Mouse (Mus musculus) testis, adult 2 months (tissue): ENCODE data around the gene Ifitm5. TPM values are rescaled to one million over a fixed set of nuclear protein-coding genes. Genes with fewer than 3 reads are reported as not detected.

Experiments used
- H3K27ac ChIP-seq: fragments of 200-500 bp; 2 replicates; pipeline ENCODE4 v1.5.1; 2012; ENCODE audit warnings: low read depth, low read length; ENCODE audit not compliant: control insufficient read depth, insufficient read depth
- H3K27me3 ChIP-seq: fragments of 200-500 bp; 2 replicates; pipeline ENCODE4 v1.6.1; 2012; ENCODE audit warnings: mild to moderate bottlenecking, low read length, moderate library complexity; ENCODE audit not compliant: control insufficient read depth, insufficient read depth
- H3K36me3 ChIP-seq: fragments of 200-500 bp; 2 replicates; pipeline ENCODE4 v1.6.1; 2012; ENCODE audit warnings: mild to moderate bottlenecking, low read length; ENCODE audit not compliant: control insufficient read depth, insufficient read depth
- H3K4me1 ChIP-seq: fragments of 200-500 bp; 2 replicates; pipeline ENCODE4 v1.6.1; 2012; ENCODE audit warnings: low read length; ENCODE audit not compliant: control insufficient read depth, insufficient read depth
- H3K4me3 ChIP-seq: fragments of 200-500 bp; 2 replicates; pipeline ENCODE4 v1.5.1; 2012; ENCODE audit warnings: low read depth, mild to moderate bottlenecking, low read length, moderate library complexity, mixed read lengths; ENCODE audit not compliant: control insufficient read depth
- CTCF ChIP-seq: fragments of 200-500 bp; IDR thresholded peaks from 2 replicates; pipeline ENCODE4 v1.5.1; 2012; ENCODE audit warnings: low read depth, mild to moderate bottlenecking, inconsistent platforms, low read length, moderate library complexity; ENCODE audit not compliant: control insufficient read depth, insufficient read depth, insufficient replicate concordance
- POLR2A ChIP-seq: fragments of 200-500 bp; IDR thresholded peaks from 2 replicates; pipeline ENCODE4 v1.6.1; 2012; ENCODE audit warnings: low read depth, mild to moderate bottlenecking, inconsistent platforms, low read length, moderate library complexity; ENCODE audit not compliant: control insufficient read depth
- polyA plus RNA-seq: library from polyadenylated mRNA; depleted of rRNA; stranded (reverse); fragments of >200 nt; gene quantifications from 2 replicates; pipeline ENCODE4 v1.2.3, GENCODE M21; 2012

Gene Ifitm5
- polyA plus RNA-seq, 1 experiment: 0.15 TPM

GRCm38 (mm10) chr7:140919911-140920310 lies 30.2 kb downstream of the Ifitm5 start:
- H3K36me3 ChIP-seq: no peaks in the 10 kb centered on the region
- no peak overlapping the region for H3K4me3 ChIP-seq
- no peak for TF ChIP-seq POLR2A
- no peak for TF ChIP-seq CTCF
- no peak overlapping the region for H3K27ac ChIP-seq
- H3K4me1 ChIP-seq: peaks cover 3% of the 10 kb centered on the region
- no peaks in the 10 kb centered on the region; the same call in 1 of the 2 replicates for H3K27me3 ChIP-seq

DNA sequence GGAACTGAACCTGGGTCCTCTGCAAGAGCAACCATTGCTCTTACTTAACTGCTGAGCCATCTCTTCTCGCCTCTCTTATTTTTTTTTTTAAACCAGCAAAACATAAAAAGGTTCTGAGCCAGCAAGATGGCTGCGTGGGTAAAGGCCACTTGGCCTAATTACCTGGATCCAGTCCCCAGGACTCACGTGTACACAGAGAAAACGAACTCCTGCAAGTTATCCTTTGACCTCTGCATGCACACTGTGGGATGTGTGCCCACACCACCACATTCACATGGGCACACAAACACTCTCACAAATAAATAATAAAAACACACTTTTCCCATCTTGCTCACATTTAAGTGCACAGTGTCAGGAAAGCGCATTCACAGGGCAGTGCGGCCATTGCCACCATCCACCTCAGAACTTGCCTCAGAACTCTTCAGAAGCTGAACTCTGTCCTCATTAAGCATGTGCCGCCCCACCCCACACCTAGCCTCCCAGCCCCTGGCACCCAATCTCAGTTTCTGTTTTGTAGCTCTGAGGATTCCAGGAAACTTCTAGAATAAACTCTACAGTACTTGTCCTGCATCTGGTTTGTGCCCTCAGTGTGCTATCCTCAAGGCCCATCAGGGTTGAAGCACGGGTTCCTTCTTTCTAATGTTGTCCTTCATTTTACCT lies 35.9 kb downstream of the Ifitm5 start:
- Histone ChIP-seq H3K4me3 (no peak overlapping the region), H3K27ac (no peak overlapping the region), H3K27me3 (no peaks in the 10 kb centered on the region), H3K4me1 (peaks cover 2% of the 10 kb centered on the region; the same call in 1 of the 2 replicates), H3K36me3 (no peaks in the 10 kb centered on the region)
- no peak for TF ChIP-seq CTCF
- no peak for TF ChIP-seq POLR2A

- TF ChIP-seq CTCF (no peak), POLR2A (no peak)
- Histone ChIP-seq H3K27me3 (no peaks in the 10 kb centered on the region), H3K4me1 (peaks cover 5% of the 10 kb centered on the region), H3K36me3 (no peaks in the 10 kb centered on the region), H3K4me3 (no peak overlapping the region), H3K27ac (no peak overlapping the region)
These were observed 37.1 kb downstream of the Ifitm5 start for GRCm38 (mm10) chr7:140912846-140913482.

DNA sequence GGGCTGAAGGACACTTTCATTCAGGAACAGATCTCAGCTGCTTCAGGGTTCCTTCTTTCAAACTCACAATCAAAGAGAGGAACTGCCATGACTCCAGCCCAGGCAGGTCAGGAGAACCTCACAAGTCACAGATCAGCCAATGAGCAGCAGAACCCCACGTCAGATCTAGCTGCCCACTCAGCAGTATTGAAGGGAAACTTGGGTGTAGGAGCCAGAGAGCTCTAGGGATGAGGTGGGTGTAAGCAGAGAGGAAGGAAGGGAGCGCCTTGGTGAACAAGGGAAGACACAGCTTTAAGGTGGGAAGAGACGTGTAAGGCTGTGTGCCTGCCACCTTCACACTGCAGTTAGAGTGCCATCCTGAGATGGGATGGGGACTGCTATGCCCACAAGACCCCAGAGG lies 37.8 kb downstream of the Ifitm5 start:
- Histone ChIP-seq H3K4me3 (no peak overlapping the region), H3K36me3 (no peaks in the 10 kb centered on the region), H3K27me3 (no peaks in the 10 kb centered on the region), H3K4me1 (peaks cover 5% of the 10 kb centered on the region), H3K27ac (no peak overlapping the region)
- TF ChIP-seq CTCF: no peak
- no peak for TF ChIP-seq POLR2A

DNA sequence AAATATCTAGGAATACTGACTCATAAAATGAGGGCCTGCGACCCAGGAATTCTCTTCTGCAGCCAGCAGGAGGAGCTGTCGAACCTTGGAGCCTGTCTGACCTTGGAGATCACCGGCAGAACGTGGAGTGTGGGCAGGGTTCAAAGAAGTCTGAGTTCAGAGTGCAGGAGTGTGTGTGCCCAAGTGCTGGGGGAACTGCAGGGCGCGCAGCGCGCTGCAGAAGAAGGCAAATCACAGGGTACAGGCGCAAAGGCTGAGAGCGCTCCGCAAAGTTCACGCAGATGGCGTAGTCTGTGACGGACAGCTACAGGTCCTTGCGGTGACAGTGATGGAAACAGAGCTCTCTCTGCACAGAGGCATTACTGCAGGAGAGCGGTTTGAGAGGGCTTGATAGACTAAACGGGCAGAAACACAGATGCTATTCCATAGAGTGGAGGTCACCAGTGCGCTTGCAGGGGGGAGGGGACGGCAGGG lies 41.4 kb downstream of the Ifitm5 start:
- TF ChIP-seq CTCF (peak; percentile 75), POLR2A (no peak)
- no peak overlapping the region for H3K27ac ChIP-seq
- no peaks in the 10 kb centered on the region for H3K36me3 ChIP-seq
- H3K4me1 ChIP-seq: peaks cover 5% of the 10 kb centered on the region
- peak overlapping the region; percentile 8 for H3K4me3 ChIP-seq
- H3K27me3 ChIP-seq: no peaks in the 10 kb centered on the region

- Histone ChIP-seq H3K4me3 (no peak overlapping the region), H3K4me1 (peaks cover 5% of the 10 kb centered on the region), H3K36me3 (no peaks in the 10 kb centered on the region), H3K27me3 (no peaks in the 10 kb centered on the region), H3K27ac (no peak overlapping the region)
- TF ChIP-seq CTCF: no peak
These were observed 41.9 kb downstream of the Ifitm5 start for GRCm38 (mm10) chr7:140908181-140908580.

GRCm38 (mm10) chr7:140907697-140908096 lies 42.4 kb downstream of the Ifitm5 start:
- Histone ChIP-seq H3K36me3 (no peaks in the 10 kb centered on the region), H3K27me3 (no peaks in the 10 kb centered on the region), H3K4me3 (no peak overlapping the region), H3K27ac (no peak overlapping the region), H3K4me1 (peaks cover 5% of the 10 kb centered on the region)
- TF ChIP-seq CTCF: no peak
- no peak for TF ChIP-seq POLR2A
